Mouse (Mus musculus) testis, adult 2 months (tissue): ENCODE results near the gene Fbxw5. TPM values are rescaled to one million over a fixed set of nuclear protein-coding genes. Genes with fewer than 3 reads are reported as not detected.
"Not testable (repeated sequence)": the region's sequence is repeated elsewhere in the genome, so short reads cannot be mapped to it uniquely, and the experiment has no call there.

Experiments used
- H3K27ac ChIP-seq: fragments of 200-500 bp; 2 replicates; pipeline ENCODE4 v1.5.1; 2012; ENCODE audit warnings: low read depth, low read length; ENCODE audit not compliant: control insufficient read depth, insufficient read depth
- H3K27me3 ChIP-seq: fragments of 200-500 bp; 2 replicates; pipeline ENCODE4 v1.6.1; 2012; ENCODE audit warnings: mild to moderate bottlenecking, low read length, moderate library complexity; ENCODE audit not compliant: control insufficient read depth, insufficient read depth
- H3K36me3 ChIP-seq: fragments of 200-500 bp; 2 replicates; pipeline ENCODE4 v1.6.1; 2012; ENCODE audit warnings: mild to moderate bottlenecking, low read length; ENCODE audit not compliant: control insufficient read depth, insufficient read depth
- H3K4me1 ChIP-seq: fragments of 200-500 bp; 2 replicates; pipeline ENCODE4 v1.6.1; 2012; ENCODE audit warnings: low read length; ENCODE audit not compliant: control insufficient read depth, insufficient read depth
- H3K4me3 ChIP-seq: fragments of 200-500 bp; 2 replicates; pipeline ENCODE4 v1.5.1; 2012; ENCODE audit warnings: low read depth, mild to moderate bottlenecking, low read length, moderate library complexity, mixed read lengths; ENCODE audit not compliant: control insufficient read depth
- CTCF ChIP-seq: fragments of 200-500 bp; IDR thresholded peaks from 2 replicates; pipeline ENCODE4 v1.5.1; 2012; ENCODE audit warnings: low read depth, mild to moderate bottlenecking, inconsistent platforms, low read length, moderate library complexity; ENCODE audit not compliant: control insufficient read depth, insufficient read depth, insufficient replicate concordance
- POLR2A ChIP-seq: fragments of 200-500 bp; IDR thresholded peaks from 2 replicates; pipeline ENCODE4 v1.6.1; 2012; ENCODE audit warnings: low read depth, mild to moderate bottlenecking, inconsistent platforms, low read length, moderate library complexity; ENCODE audit not compliant: control insufficient read depth
- polyA plus RNA-seq: library from polyadenylated mRNA; depleted of rRNA; stranded (reverse); fragments of >200 nt; gene quantifications from 2 replicates; pipeline ENCODE4 v1.2.3, GENCODE M21; 2012

The Fbxw5 gene
- polyA plus RNA-seq, 1 experiment: 166 TPM

DNA sequence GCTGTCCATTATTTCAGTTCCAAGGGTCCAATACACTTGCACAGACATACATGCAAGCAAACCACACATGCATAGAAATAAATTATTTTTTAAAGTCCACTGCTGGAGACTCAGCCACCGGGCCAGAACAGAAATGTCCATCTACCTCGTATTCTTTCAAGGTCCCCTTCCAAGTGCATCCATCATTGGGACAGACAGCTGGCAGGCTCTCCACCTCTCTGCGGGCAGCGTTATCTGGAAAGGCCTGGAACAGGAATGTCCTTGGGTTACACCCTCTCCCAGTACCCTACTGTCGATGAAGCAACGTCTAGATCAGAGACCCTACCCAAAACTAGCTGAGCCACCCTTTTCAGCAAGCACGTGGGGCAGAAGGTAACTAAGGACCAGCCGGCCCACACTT lies 36.0 kb downstream of the Fbxw5 start:
- Histone ChIP-seq H3K27me3 (no peaks in the 10 kb centered on the region), H3K4me1 (no peaks in the 10 kb centered on the region), H3K27ac (no peak overlapping the region), H3K4me3 (no peak overlapping the region), H3K36me3 (peaks cover 4% of the 10 kb centered on the region; the same call in 1 of the 2 replicates)
- TF ChIP-seq POLR2A (no peak), CTCF (no peak)

DNA sequence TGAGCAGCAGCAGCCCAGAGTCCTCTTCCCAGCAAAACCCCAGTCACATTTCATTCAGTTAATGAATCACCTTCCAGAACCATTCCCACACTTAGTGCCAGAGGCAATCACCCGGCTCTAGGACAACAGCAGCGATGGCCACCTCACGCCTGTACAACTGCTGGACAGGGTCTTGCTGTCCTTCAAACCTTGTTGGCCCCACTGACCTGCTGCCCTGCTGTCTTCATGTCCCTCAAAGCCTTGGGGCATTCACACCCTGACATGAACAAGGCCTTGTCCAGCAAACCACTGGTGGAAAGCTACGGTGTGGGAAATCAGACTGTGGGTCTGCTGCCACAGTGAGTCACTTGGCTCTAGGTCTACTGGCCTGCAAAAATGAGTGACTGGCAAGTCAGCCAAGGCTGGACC lies 40.0 kb downstream of the Fbxw5 start:
- peaks cover 4% of the 10 kb centered on the region for H3K4me1 ChIP-seq
- H3K4me3 ChIP-seq: no peak overlapping the region
- peaks cover 1% of the 10 kb centered on the region; the same call in 1 of the 2 replicates for H3K36me3 ChIP-seq
- H3K27ac ChIP-seq: no peak overlapping the region
- no peaks in the 10 kb centered on the region for H3K27me3 ChIP-seq
- TF ChIP-seq POLR2A (no peak), CTCF (no peak)

DNA sequence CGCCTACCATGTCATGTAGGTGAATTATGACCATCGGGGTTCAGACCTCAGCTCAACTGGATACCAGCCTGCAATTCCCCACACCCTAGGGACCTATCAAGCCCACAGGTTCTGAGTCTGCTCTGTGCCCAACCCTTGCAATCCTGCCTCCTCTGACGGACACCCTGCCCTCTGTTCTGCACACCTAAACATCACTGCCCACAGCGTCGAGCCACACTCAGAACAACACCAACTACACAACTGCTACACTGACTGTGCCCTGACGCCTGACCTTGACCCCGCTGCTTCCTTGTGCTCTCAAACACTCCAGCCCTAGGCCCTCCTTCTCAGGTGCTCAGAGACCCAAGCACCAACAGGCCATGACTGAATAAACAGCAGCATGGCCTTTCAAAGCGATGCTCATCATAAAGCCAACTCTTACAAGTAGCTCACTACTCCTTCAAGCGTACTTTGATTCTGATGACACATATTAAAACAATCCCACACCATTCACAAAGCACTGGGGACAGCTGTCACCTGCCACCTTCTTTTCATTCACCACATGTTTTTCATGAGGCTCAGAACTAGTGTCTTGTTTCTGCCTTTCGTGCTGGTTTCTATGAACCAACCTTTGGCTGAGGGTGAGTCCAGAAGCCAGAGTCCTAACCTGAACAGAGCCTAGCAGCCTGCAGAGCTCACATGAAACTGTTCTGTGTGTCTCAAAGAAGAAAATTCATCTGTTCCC lies 41.3 kb downstream of the Fbxw5 start:
- no peak overlapping the region for H3K27ac ChIP-seq
- H3K36me3 ChIP-seq: peaks cover 1% of the 10 kb centered on the region; the same call in 1 of the 2 replicates
- H3K4me1 ChIP-seq: peaks cover 4% of the 10 kb centered on the region
- H3K27me3 ChIP-seq: no peaks in the 10 kb centered on the region
- no peak overlapping the region for H3K4me3 ChIP-seq
- no peak for TF ChIP-seq POLR2A
- no peak for TF ChIP-seq CTCF

DNA sequence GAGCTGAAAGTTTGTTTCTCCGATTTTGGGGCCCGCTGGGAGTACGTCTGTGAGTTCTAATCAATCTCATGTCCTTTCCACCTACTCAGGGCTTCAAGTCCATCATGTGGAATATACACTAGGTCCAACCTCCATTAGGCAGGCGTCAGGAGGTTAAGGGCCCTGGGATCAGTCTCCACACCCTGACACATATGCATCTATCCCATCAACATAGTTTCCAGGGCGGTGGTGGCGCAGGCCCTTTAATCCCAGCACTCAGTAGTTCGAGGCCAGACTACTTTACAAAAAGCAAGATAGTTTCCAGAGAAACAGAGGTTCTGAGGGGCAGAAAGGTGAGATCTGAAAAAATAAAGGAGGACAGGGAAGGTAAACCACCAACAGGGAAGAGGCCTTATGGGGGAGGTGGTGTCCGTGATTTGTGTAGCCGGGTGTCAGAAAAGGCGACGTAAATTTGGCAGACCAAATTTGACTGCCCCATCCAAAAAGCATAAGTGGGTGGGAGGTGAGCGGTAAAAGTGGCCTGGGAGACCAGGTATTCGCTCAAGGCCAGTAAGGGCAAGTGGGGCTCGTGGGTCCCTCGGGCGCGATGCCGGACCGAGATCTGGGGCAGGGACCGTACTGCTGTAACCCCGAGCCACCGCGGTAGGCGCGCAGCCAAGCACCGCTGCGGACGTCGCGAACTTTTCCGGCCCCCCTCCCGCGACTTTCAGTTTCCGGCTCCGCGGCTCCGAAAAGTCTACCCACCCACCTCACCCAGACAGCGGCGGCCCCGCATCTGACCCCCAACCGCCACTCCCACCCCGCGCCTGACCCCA lies 45.7 kb downstream of the Fbxw5 start:
- peaks cover 11% of the 10 kb centered on the region for H3K4me1 ChIP-seq
- no peaks in the 10 kb centered on the region for H3K27me3 ChIP-seq
- H3K4me3 ChIP-seq: peak overlapping the region; percentile 98
- no peak for TF ChIP-seq CTCF
- TF ChIP-seq POLR2A: peak; percentile 72
- peak overlapping the region; percentile 99 for H3K27ac ChIP-seq
- no peaks in the 10 kb centered on the region for H3K36me3 ChIP-seq

DNA sequence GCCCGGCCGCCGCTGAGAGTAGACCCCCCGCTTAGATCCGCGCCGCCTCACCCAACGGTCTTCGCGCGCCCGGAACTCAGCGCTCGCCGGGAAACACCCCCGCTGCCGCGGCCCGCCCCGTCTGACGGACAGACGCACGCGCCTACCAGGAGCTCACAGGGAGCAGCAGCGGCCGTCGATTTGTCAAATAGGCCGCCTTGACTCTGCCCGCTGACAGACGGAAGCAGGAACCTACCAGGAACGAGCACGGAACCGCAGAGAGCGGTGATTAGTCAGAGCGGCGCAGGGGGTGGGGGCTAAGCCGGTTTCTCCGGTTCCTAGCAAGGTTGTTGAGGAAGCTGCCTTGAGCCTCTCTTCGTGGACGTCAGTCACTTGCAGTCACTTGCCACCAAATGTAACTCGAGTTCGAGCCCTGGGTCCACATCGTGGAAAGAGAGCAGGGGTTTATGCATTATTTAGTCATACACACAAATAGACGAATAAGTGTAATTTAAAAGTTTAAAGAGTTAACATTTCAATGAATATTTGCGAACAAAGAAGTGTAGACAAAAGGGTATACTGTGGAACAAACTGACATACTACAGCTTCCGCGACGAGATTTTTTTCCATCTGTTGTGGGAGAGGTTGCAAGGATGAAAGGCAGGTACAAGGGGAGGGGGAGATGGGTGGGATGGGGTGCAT lies 46.4 kb downstream of the Fbxw5 start, which contains the start of gene Traf2:
Traf2 (minus strand) TSS at position 130 of the 681 bp plus-strand sequence.
- Histone ChIP-seq H3K36me3 (no peaks in the 10 kb centered on the region), H3K27ac (peak within 1 kb of the TSS; percentile 99), H3K4me3 (peak within 1 kb of the TSS; percentile 98), H3K4me1 (peaks cover 11% of the 10 kb centered on the region), H3K27me3 (no peaks in the 10 kb centered on the region)
- TF ChIP-seq POLR2A (no peak), CTCF (no peak)

DNA sequence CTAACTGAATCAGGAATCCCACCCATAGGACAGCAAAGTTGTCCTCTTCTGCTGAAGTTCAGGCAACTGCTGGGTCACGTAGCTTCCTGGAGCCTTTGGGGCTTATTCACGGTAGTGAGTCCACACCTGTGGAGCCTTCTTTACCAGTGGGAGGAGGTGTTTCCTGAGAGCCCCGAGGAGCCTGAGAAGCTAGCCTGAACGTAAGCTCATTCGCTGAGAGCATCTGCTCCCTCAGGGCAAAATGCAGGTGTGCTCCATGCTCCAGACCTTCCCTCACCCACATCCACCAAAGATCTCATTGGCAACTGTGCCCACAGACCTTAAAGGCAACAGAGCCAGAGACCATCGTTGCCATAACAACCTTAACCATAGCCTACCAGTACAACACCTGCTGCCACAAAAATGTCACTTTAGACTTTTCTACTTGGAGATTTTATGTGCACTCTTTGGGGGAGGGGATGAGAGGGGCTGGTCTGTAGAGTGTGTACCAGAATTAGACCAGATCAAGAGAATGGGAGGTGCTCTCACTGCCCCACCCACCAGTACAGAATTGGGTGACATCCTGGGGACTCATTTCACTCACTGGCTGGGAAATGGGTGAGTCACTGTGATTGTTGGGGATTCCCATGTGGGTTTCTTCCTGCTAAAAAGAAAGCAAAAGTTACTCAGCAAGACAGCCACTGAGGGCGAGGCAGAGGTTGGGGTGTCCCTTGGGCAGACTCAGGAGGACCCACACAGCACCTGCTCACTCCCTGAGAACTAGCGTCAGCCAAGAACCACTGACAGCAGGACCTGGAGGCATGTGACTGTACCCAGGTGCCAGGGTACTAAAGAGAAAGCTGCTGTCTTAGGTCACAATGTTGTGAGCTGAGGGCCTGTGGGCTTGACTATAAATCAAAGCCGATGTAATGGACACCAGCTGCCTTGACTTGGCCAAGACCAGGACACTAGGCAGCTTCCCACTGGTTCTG lies 48.8 kb downstream of the Fbxw5 start:
- H3K27me3 ChIP-seq: no peaks in the 10 kb centered on the region
- no peak for TF ChIP-seq CTCF
- TF ChIP-seq POLR2A: no peak
- no peak overlapping the region for H3K27ac ChIP-seq
- H3K4me3 ChIP-seq: no peak overlapping the region
- no peaks in the 10 kb centered on the region for H3K36me3 ChIP-seq
- H3K4me1 ChIP-seq: peaks cover 11% of the 10 kb centered on the region

DNA sequence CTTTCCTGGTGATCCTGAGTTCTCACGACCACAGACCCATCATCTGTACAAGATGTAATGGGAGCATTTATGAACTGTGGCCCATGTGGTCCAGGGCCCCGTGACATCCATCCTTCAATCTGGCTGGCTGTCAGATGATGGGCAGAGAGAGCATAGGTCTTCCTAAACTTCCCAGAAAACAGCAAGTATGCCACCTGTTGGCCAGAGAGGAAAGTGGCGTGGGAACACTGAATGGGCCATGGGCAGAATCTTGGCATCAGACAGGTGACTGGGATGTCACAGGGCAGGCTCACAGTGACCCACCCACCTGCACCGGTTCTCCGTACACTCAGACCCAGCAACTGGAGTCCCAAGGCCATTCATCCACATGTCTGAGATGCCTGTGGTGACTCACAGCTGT lies 50.6 kb downstream of the Fbxw5 start:
- peaks cover 7% of the 10 kb centered on the region for H3K4me1 ChIP-seq
- no peak overlapping the region for H3K4me3 ChIP-seq
- H3K27ac ChIP-seq: no peak overlapping the region
- H3K36me3 ChIP-seq: no peaks in the 10 kb centered on the region
- TF ChIP-seq CTCF (peak; percentile 54; the same call in 1 of the 2 replicates), POLR2A (no peak)
- no peaks in the 10 kb centered on the region for H3K27me3 ChIP-seq

DNA sequence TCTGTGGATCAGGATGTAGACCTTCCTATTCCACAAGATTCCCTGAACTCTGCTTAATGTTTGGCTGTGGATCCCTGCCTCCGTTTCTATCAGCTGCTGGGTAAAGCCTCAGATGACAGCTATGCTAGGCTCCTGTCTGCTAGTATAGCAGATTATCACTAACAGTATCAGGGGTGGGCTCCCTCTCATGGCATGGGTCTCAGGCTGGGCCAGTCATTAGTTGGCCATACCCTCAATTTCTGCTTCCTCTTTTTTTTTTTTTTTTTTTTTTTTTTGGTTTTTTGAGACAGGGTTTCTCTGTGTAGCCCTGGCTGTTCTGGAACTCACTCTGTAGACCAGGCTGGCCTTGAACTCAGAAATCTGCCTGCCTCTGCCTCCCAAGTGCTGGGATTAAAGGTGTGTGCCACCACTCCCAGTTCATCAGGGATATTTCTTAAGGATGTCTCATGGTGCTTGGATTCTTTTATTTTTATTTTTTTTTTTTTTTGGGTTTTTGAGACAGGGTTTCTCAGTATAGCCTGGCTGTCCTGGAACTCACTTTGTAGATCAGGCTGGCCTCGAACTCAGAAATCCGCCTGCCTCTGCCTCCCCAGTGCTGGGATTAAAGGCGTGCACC lies 52.7 kb downstream of the Fbxw5 start:
- H3K27me3 ChIP-seq, H3K36me3 ChIP-seq, H3K27ac ChIP-seq, H3K4me1 ChIP-seq, H3K4me3 ChIP-seq: not testable (repeated sequence)
